Mouse (Mus musculus) heart, embryonic 15.5 days (tissue): ENCODE measurements around the gene Uggt2. TPM values are rescaled to one million over a fixed set of nuclear protein-coding genes. Genes with fewer than 3 reads are reported as not detected.

Experiments used
- ATAC-seq: fragments of 200-750 bp; cut with Nextera tagmentation; replicated peaks from 2 replicates; pipeline ENCODE4 v1.8.0; 2017; ENCODE audit warnings: low read depth, moderate TSS enrichment; ENCODE audit not compliant: insufficient number of reproducible peaks, insufficient read depth, low FRiP score
- H3K27ac ChIP-seq: fragments of 300-500 bp; sonication (generic); 2 replicates; pipeline ENCODE4 v1.5.1; 2015; ENCODE audit warnings: mild to moderate bottlenecking, inconsistent platforms
- H3K27me3 ChIP-seq: fragments of 300-500 bp; sonication (generic); 2 replicates; pipeline ENCODE4 v1.6.1; 2015; ENCODE audit warnings: inconsistent platforms
- H3K36me3 ChIP-seq: fragments of 300-500 bp; sonication (generic); 2 replicates; pipeline ENCODE4 v1.6.1; 2015; ENCODE audit warnings: mild to moderate bottlenecking, inconsistent platforms
- H3K4me1 ChIP-seq: fragments of 300-500 bp; sonication (generic); replicated peaks from 2 replicates; pipeline ENCODE4 v1.6.1; 2015; ENCODE audit warnings: inconsistent platforms
- H3K4me2 ChIP-seq: fragments of 300-500 bp; sonication (generic); 2 replicates; pipeline ENCODE4 v1.6.1; 2015; ENCODE audit warnings: inconsistent platforms, mild to moderate bottlenecking, moderate library complexity
- H3K4me3 ChIP-seq: fragments of 300-500 bp; sonication (generic); 2 replicates; pipeline ENCODE4 v1.5.1; 2015; ENCODE audit warnings: mild to moderate bottlenecking, inconsistent platforms
- H3K9ac ChIP-seq: fragments of 300-500 bp; sonication (generic); 2 replicates; pipeline ENCODE4 v1.6.1; 2015; ENCODE audit warnings: mild to moderate bottlenecking, inconsistent platforms
- H3K9me3 ChIP-seq: fragments of 300-500 bp; sonication (generic); replicated peaks from 2 replicates; pipeline ENCODE4 v1.6.1; 2016; ENCODE audit warnings: inconsistent platforms
- WGBS: fragments of 180-500 bp; shearing (Covaris S2); methylation state at CpG from one replicate; pipeline ENCODE4 v1.1.7; 2015; ENCODE audit warnings: mixed read lengths; 5-methylcytosine and 5-hydroxymethylcytosine counted together
- polyA plus RNA-seq: library from polyadenylated mRNA; unstranded; fragments of >200 nt; fragmentation: Nextera tagmentation; extraction: Ambion mirVana; gene quantifications from 2 replicates; pipeline ENCODE4 v1.2.1, GENCODE M21; 2015

Uggt2 gene
- 7.4 and 8.1 TPM in 2 replicates for polyA plus RNA-seq

DNA sequence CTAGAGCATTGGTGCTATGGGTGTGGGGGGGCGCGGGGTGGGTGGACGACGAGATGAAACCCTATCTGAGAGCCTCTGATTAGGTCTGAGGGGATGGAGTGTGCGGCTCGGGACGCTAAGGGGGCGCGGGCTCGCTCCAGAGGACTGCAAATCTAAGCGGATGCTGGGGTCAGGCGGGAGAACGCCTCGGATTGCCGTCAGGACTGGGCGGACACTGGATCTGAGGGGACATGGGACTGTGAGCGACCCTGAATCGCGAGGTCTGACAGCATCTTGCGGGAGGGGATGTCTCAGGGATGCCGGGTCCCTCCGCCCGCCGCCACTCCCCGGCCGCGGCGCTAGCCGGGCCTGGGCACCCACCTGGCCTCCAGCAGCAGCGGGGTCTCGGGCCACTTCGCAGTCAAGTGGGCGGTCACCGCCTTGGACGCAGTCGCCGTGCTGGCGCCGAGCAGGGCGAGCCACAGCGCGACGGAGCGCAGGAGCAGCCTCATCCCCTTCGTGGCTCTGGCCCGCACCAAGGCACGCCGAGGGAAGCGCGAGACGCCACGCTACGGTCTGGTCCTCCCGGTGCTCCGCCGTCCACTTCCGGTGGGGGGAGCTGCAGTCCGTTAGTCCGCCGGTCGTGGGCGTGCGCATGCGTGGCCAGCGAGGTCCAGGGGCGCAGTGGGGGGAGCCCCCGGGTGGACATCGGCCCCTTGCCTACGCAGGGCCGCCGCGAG lies at the start of gene Uggt2:
Uggt2 (minus strand) TSS at position 580 of the 719 bp plus-strand sequence.
- Histone ChIP-seq H3K27ac (peak within 1 kb of the TSS; percentile 51), H3K4me3 (peak within 1 kb of the TSS; percentile 77), H3K9me3 (no peaks in the 10 kb centered on the region), H3K9ac (peak within 1 kb of the TSS; percentile 76), H3K4me1 (peaks cover 8% of the 10 kb centered on the region), H3K4me2 (peak within 1 kb of the TSS; percentile 94), H3K36me3 (no peaks in the 10 kb centered on the region), H3K27me3 (no peaks in the 10 kb centered on the region)
- WGBS = under 1% methylated on average over 72 of the region's 72 CpGs
- peak; percentile 83 for ATAC-seq

DNA sequence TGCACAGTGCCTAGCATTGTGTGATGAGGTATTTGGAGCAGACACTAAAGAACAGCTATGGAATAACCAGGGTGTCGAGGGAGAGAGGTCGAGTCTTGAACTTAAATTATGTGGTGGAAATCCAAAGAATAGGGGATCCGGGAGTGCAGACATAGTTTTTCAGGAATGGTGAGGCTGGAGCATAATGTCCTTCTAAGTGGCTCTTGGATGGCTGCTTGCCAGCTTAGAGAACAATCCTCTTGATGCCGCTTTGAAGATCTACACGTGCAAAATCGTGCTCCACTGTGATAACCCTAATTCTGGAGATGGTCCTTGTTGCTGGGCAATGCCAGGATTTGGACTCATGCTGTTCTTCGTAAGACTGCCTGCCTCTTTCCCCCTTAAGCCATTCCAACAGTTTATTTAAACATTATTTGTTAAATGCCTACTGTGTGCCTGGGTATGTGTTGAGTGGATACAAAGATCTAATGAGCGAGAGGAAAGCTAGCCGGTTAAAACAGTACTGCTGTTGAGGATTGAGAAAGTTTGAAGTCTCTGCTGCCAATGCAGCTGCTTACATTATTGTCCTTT lies 40.2 kb upstream of the Uggt2 start:
- no peak overlapping the region for H3K9ac ChIP-seq
- H3K36me3 ChIP-seq = no peaks in the 10 kb centered on the region
- no peak overlapping the region for H3K27ac ChIP-seq
- peaks cover 20% of the 10 kb centered on the region for H3K4me1 ChIP-seq
- H3K4me2 ChIP-seq = peak overlapping the region; percentile 100
- H3K9me3 ChIP-seq = no peaks in the 10 kb centered on the region
- ATAC-seq = no peak
- peaks cover 60% of the 10 kb centered on the region for H3K27me3 ChIP-seq
- H3K4me3 ChIP-seq = peak overlapping the region; percentile 72
- WGBS = 37% methylated on average over 9 of the region's 9 CpGs

DNA sequence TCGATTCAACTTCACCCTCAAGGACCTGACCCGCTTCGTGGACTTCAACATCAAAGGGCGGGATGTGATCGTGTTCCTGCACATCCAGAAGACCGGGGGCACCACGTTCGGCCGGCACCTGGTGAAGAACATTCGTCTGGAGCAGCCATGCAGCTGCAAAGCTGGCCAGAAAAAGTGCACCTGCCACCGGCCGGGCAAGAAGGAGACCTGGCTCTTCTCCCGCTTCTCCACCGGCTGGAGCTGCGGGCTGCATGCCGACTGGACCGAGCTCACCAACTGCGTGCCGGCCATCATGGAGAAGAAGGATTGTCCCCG lies 39.5 kb upstream of the Uggt2 start:
- Histone ChIP-seq H3K4me2 (peak overlapping the region; percentile 100), H3K9me3 (no peaks in the 10 kb centered on the region), H3K4me1 (peaks cover 20% of the 10 kb centered on the region), H3K36me3 (no peaks in the 10 kb centered on the region), H3K27ac (no peak overlapping the region), H3K27me3 (peaks cover 64% of the 10 kb centered on the region), H3K9ac (no peak overlapping the region; the same call in 1 of the 2 replicates), H3K4me3 (peak overlapping the region; percentile 72)
- 2% methylated on average over 20 of the region's 20 CpGs for WGBS
- ATAC-seq = no peak

- H3K9me3 ChIP-seq = no peaks in the 10 kb centered on the region
- no peak for ATAC-seq
- no peak within 1 kb of the TSS for H3K27ac ChIP-seq
- under 1% methylated on average over 94 of the region's 100 CpGs for WGBS
- peak within 1 kb of the TSS; percentile 72 for H3K4me3 ChIP-seq
- peak within 1 kb of the TSS; percentile 100 for H3K4me2 ChIP-seq
- H3K9ac ChIP-seq = peak within 1 kb of the TSS; percentile 53
- H3K4me1 ChIP-seq = peaks cover 20% of the 10 kb centered on the region
- H3K36me3 ChIP-seq = no peaks in the 10 kb centered on the region
- peaks cover 64% of the 10 kb centered on the region for H3K27me3 ChIP-seq
Observed at GRCm38 (mm10) chr14:119137906-119138785, 38.9 kb upstream of the Uggt2 start, which contains the start of gene Hs6st3. Hs6st3 (plus strand) TSS chr14:119138341.

DNA sequence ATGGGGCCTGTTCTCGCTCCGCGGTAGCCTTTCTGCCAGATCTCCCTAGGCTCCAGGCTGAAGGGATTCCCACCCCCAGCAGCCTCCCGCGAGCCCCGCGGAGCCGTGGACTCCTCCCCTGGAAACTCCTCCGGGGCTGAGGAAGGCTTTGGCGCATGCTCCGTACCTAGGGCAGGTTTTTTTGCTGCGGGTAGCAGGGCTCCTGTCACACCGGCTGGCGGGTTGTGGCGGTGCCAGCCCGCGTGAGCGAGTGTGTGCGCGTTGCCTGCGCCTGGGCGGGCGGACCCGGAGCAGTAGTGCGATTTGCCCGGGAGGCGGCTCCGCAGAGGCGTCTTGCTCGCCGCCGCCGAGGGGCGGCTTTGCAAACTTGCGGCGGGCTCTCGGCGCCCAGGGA lies 38.3 kb upstream of the Uggt2 start:
- Histone ChIP-seq H3K27ac (no peak overlapping the region), H3K27me3 (peaks cover 64% of the 10 kb centered on the region), H3K4me3 (peak overlapping the region; percentile 72), H3K4me1 (peaks cover 20% of the 10 kb centered on the region), H3K36me3 (no peaks in the 10 kb centered on the region), H3K9ac (peak overlapping the region; percentile 53), H3K4me2 (peak overlapping the region; percentile 100), H3K9me3 (no peaks in the 10 kb centered on the region)
- peak; percentile 70 for ATAC-seq
- WGBS = 0% methylated on average over 38 of the region's 38 CpGs

DNA sequence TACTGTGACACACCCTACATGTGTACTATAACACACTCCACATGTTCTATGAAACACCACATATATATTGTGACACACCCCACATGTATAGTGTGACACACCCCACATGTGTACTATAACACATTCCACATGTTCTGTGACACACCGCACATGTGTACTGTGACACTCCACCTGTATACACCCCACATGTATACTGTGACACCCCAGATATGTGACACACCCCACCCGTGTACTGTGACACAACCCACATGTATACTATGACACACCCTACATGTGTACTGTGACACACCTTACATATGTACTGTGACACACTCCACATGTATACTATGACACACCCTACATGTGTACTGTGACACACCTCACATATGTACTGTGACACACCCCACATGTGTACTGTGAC lies 28.1 kb upstream of the Uggt2 start:
- Histone ChIP-seq H3K9me3 (no peaks in the 10 kb centered on the region), H3K36me3 (no peaks in the 10 kb centered on the region), H3K27me3 (no peaks in the 10 kb centered on the region), H3K4me1 (0 out of 2 replicates have a peak, but pooled peaks cover 2% of the 10 kb centered on the region), H3K9ac (no peak overlapping the region), H3K4me3 (no peak overlapping the region), H3K27ac (no peak overlapping the region), H3K4me2 (no peak overlapping the region)
- 81% methylated on average over 2 of the region's 2 CpGs for WGBS
- ATAC-seq = no peak

DNA sequence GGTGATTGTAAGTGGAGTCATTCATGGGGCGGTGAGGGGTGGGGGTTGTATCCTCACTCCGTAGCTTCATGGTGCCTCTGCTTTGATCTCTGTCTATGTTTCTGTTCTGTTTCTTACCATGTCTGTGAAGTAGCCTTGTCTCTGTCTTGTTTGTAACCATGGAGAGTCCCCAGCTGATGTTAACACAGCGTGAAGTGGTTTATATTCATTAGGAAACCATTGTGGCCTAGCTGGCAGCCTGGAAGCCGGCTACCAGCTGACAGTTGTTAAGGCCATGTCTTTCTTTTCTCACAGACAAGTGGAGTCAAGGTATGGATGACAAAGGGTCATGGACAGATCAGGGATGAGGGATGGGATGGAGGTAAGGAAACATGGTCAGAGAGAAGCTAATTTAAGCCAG lies 26.6 kb upstream of the Uggt2 start:
- no peaks in the 10 kb centered on the region for H3K27me3 ChIP-seq
- H3K9ac ChIP-seq = no peak overlapping the region
- H3K27ac ChIP-seq = no peak overlapping the region
- no peak overlapping the region for H3K4me2 ChIP-seq
- no peak for ATAC-seq
- H3K9me3 ChIP-seq = no peaks in the 10 kb centered on the region
- no peaks in the 10 kb centered on the region for H3K36me3 ChIP-seq
- 0 out of 2 replicates have a peak, but pooled peaks cover 2% of the 10 kb centered on the region for H3K4me1 ChIP-seq
- 64% methylated on average over 4 of the region's 4 CpGs for WGBS
- no peak overlapping the region for H3K4me3 ChIP-seq

DNA sequence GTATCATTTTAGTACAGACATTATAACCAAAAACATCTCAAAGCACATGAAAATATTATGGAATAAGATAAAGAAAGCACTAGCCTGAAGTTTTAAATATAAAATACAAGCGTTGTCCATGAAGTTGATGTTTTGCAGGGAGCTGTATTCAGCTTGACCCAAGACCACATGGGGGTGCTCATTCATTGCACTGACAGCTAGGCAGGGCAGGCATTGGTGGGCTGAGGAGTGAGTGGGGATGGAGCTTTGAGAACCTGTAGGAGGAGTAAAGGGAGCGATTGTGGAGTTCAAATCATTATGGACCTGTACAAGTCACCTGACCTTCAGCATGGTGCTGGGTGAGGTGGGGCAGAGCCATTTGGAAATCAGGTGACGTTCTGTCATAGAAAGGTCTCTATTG lies 24.8 kb upstream of the Uggt2 start:
- 0 out of 2 replicates have a peak, but pooled peaks cover 2% of the 10 kb centered on the region for H3K4me1 ChIP-seq
- ATAC-seq = no peak; the same call in 1 of the 2 replicates
- no peak overlapping the region for H3K9ac ChIP-seq
- WGBS = 32% methylated on average over 3 of the region's 3 CpGs
- peak overlapping the region; percentile 67 for H3K4me2 ChIP-seq
- no peaks in the 10 kb centered on the region for H3K9me3 ChIP-seq
- H3K27ac ChIP-seq = no peak overlapping the region
- no peaks in the 10 kb centered on the region for H3K36me3 ChIP-seq
- H3K27me3 ChIP-seq = no peaks in the 10 kb centered on the region
- H3K4me3 ChIP-seq = peak overlapping the region; percentile 45

DNA sequence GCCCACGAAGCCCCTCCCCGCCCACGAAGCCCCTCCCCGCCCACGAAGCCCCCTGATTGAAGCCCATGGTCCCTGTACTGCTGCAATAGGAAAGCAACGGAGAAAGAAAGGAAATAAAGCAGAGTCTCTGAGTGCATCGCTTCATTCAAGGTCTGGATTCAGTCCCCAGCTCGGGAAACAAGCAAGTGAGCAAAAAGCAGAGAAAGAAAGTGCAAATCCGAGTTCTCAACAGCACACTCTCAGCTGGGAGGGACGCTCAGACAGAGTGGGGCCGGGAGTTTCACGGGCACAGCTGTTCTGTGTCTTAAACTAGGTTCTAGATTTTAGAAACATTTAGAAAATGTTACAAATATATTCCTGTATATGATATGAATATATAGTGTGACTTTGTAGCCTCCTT lies 24.4 kb upstream of the Uggt2 start:
- WGBS = 2% methylated on average over 12 of the region's 12 CpGs
- H3K27ac ChIP-seq = peak overlapping the region; percentile 31; the same call in 1 of the 2 replicates

DNA sequence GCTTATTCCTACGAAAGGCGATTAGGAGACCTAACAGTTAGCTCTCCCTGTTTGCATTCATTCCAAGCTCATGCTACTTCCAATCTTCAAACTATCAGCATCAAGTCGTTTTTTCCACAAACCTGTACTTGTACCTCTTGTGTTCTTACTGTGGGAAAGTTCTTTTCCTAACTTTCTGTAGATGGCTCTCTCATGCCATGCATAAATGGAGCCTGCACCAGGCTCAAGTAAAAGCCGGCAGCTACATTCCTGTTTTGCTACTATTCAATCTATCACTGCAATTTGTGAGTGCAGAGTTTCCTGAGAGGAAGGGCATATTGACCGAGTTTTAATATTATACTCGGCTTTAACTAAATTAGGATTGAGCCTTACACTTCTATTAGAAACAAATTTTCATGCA lies 13.3 kb upstream of the Uggt2 start:
- no peak overlapping the region for H3K4me2 ChIP-seq
- no peak for ATAC-seq
- no peaks in the 10 kb centered on the region for H3K4me1 ChIP-seq
- H3K27me3 ChIP-seq = no peaks in the 10 kb centered on the region
- H3K9me3 ChIP-seq = no peaks in the 10 kb centered on the region
- H3K9ac ChIP-seq = no peak overlapping the region
- WGBS = 69% methylated on average over 6 of the region's 6 CpGs
- no peaks in the 10 kb centered on the region for H3K36me3 ChIP-seq
- H3K4me3 ChIP-seq = no peak overlapping the region
- H3K27ac ChIP-seq = no peak overlapping the region

More for the DNA sequence above, 24.4 kb upstream of the Uggt2 start:
- Histone ChIP-seq H3K9ac (peak overlapping the region; percentile 45; the same call in 1 of the 2 replicates), H3K4me3 (peak overlapping the region; percentile 45), H3K4me1 (0 out of 2 replicates have a peak, but pooled peaks cover 2% of the 10 kb centered on the region), H3K4me2 (peak overlapping the region; percentile 67), H3K27me3 (no peaks in the 10 kb centered on the region), H3K9me3 (no peaks in the 10 kb centered on the region), H3K36me3 (no peaks in the 10 kb centered on the region)
- no peak for ATAC-seq

DNA sequence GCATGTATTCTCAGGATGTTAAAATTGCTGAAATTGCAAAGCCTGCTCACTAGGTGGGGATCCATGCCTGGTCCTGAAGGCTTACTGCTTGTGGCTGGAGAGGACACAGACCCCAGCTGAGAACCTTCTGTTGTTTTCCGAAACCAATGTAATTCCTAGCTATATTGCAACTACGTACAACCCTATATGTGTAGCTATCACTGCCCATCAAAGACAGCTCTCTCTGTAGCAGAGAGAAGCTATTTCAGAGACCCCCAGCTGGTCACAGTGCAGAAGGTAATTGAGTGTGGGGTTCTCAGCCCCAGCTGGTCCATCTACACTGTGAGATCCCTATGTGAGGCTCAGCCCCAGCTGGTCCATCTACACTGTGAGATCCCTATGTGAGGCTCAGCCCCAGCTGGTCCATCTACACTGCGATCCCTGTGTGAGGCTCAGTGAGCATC lies 10.6 kb upstream of the Uggt2 start:
- ATAC-seq = no peak

More for the DNA sequence above, 10.6 kb upstream of the Uggt2 start:
- WGBS = 76% methylated on average over 3 of the region's 3 CpGs
- Histone ChIP-seq H3K36me3 (no peaks in the 10 kb centered on the region), H3K4me1 (no peaks in the 10 kb centered on the region), H3K27me3 (no peaks in the 10 kb centered on the region), H3K4me3 (no peak overlapping the region), H3K27ac (no peak overlapping the region), H3K4me2 (no peak overlapping the region), H3K9ac (no peak overlapping the region), H3K9me3 (no peaks in the 10 kb centered on the region)
